ENCODE assay signal across 10 mouse cellular contexts in the genomic region with DNA sequence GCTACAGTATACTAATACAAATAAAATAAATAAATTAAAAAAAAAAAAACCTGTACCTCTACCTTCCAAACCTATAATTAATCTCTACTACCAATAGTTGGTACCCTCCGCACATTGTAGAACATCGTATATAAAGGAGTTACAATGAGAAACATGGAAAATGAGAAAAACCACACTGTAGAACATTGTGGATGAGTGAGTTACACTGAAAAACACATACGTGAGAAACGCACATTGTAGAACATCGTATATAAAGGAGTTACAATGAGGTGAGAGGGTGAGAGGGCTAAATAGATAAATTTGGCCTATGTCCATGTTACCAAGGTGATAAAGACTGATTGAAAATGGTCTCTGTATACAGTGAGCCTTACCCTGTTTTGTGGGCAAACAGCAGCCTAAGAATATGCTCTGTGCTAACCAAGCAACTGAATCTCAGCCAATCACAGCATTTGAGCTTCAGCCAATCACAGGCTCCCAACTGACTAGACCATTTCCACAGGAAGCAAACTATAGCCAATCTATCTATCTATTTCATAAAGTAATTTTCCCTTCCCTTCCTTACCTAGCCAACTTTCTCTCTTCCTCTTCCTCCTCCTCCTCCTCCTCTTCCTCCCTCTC. TPM values are rescaled to one million over a fixed set of nuclear protein-coding genes. Genes with fewer than 3 reads are reported as not detected.
DNase-seq lines count a peak whose midpoint lies in the region; ATAC-seq and TF ChIP-seq lines count a peak whose summit lies in the region.
"Had no signal": no experiment of that assay in that cellular context is flagged by ENCODE, and none has a peak within 500 bp of the region (broad histone marks: within the 10 kb centered on the region; RNA-seq: fewer than 3 reads in every experiment).

No protein-coding gene starts in this region.

- H3K27me3 ChIP-seq in heart, embryonic 15.5 days, result no peaks in the 10 kb centered on the region
- peaks cover 2% of the 10 kb centered on the region; the same call in 1 of the 2 replicates for H3K27me3 ChIP-seq in G1E (ENCODE audit: insufficient read depth, low read length)
- no peaks in the 10 kb centered on the region for H3K27me3 ChIP-seq in forebrain, embryonic 16.5 days (replicated peaks; ENCODE audit: control insufficient read depth, insufficient read depth, low read length)
- H3K27me3 ChIP-seq in midbrain, embryonic 14.5 days (ENCODE audit: control insufficient read depth, insufficient read depth, low read length), result no peaks in the 10 kb centered on the region

- H3K4me3 ChIP-seq in heart, embryonic 15.5 days, result no peak overlapping the region
- no peak overlapping the region for H3K4me3 ChIP-seq in G1E (ENCODE audit: low read depth, low read length)
- no peak overlapping the region for H3K4me3 ChIP-seq in forebrain, embryonic 16.5 days (replicated peaks; ENCODE audit: low read length)
- no peak overlapping the region for H3K4me3 ChIP-seq in midbrain, embryonic 14.5 days (replicated peaks; ENCODE audit: low read depth, low read length)

- H3K4me1 ChIP-seq in heart, embryonic 15.5 days (replicated peaks), result no peaks in the 10 kb centered on the region
- H3K4me1 ChIP-seq in G1E (ENCODE audit: insufficient read depth, low read depth, low read length), result no peaks in the 10 kb centered on the region
- no peaks in the 10 kb centered on the region for H3K4me1 ChIP-seq in forebrain, embryonic 16.5 days (replicated peaks; ENCODE audit: control insufficient read depth, insufficient read depth, low read length)
- H3K4me1 ChIP-seq in midbrain, embryonic 14.5 days (ENCODE audit: control insufficient read depth, insufficient read depth, low read length), result 0 out of 2 replicates have a peak, but pooled peaks cover 6% of the 10 kb centered on the region

- no peak for TF ChIP-seq CTCF in G1E (IDR thresholded peaks at IDR 0.05; ENCODE audit: low read depth, low read length)

- WGBS in heart, embryonic 15.5 days, result 74% methylated on average over 5 of the region's 5 CpGs
- WGBS in forebrain, embryonic 16.5 days, result 74% methylated on average over 5 of the region's 5 CpGs
- WGBS in midbrain, embryonic 14.5 days, result 85% methylated on average over 5 of the region's 5 CpGs

- H3K9me3 ChIP-seq in heart, embryonic 15.5 days (replicated peaks), result no peaks in the 10 kb centered on the region
- H3K9me3 ChIP-seq in G1E (replicated peaks), result no peaks in the 10 kb centered on the region
- H3K9me3 ChIP-seq in forebrain, embryonic 16.5 days (ENCODE audit: control insufficient read depth, low read length), result no peaks in the 10 kb centered on the region
- H3K9me3 ChIP-seq in midbrain, embryonic 14.5 days (ENCODE audit: control insufficient read depth, low read length), result no peaks in the 10 kb centered on the region

- intact Hi-C loops in heart, postnatal 10 days (cut with DNase I), result loop anchor here (10.0 kb wide), 1 partner anchor 505 kb away; no protein-coding TSS in a partner anchor

- H3K9ac ChIP-seq in heart, embryonic 15.5 days, result no peak overlapping the region
- H3K9ac ChIP-seq in forebrain, embryonic 16.5 days (replicated peaks; ENCODE audit: low read depth, low read length), result no peak overlapping the region
- no peak overlapping the region for H3K9ac ChIP-seq in midbrain, embryonic 14.5 days (replicated peaks; ENCODE audit: low read length)

- no peak overlapping the region for H3K4me2 ChIP-seq in heart, embryonic 15.5 days
- H3K4me2 ChIP-seq in forebrain, embryonic 16.5 days (ENCODE audit: low read length), result no peak overlapping the region
- H3K4me2 ChIP-seq in midbrain, embryonic 14.5 days (ENCODE audit: low read length), result peak overlapping the region; percentile 47; the same call in 1 of the 2 replicates

- no peak overlapping the region for H3K27ac ChIP-seq in heart, embryonic 15.5 days
- no peak overlapping the region for H3K27ac ChIP-seq in forebrain, embryonic 16.5 days (ENCODE audit: low read length)
- no peak overlapping the region for H3K27ac ChIP-seq in midbrain, embryonic 14.5 days (replicated peaks; ENCODE audit: low read depth, low read length)

- peak; percentile 77; the same call in 1 of the 2 replicates for ATAC-seq in heart, embryonic 15.5 days (replicated peaks; ENCODE audit: insufficient number of reproducible peaks, insufficient read depth, low FRiP score, low read depth)
- ATAC-seq in G1E (ENCODE audit: extremely low read depth, insufficient number of reproducible peaks, low FRiP score, poor library complexity, severe bottlenecking), result peak; percentile 80
- ATAC-seq in forebrain, embryonic 16.5 days, result peak; percentile 69
- ATAC-seq in midbrain, embryonic 14.5 days (ENCODE audit: low FRiP score, low TSS enrichment), result peak; percentile 80

- H3K36me3 ChIP-seq in heart, embryonic 15.5 days, result no peaks in the 10 kb centered on the region
- H3K36me3 ChIP-seq in G1E (replicated peaks), result no peaks in the 10 kb centered on the region
- H3K36me3 ChIP-seq in forebrain, embryonic 16.5 days (ENCODE audit: control insufficient read depth, insufficient read depth), result no peaks in the 10 kb centered on the region
- H3K36me3 ChIP-seq in midbrain, embryonic 14.5 days (ENCODE audit: control insufficient read depth, insufficient read depth, low read length), result no peaks in the 10 kb centered on the region

- no peak for DNase-seq in heart, postnatal 10 days
- DNase-seq in G1E (ENCODE audit: low spot score), result no peak
- peak; percentile 45 for DNase-seq in midbrain, embryonic 14.5 days
- DNase-seq in gastrocnemius, postnatal 10 days, result no peak
- no peak for DNase-seq in ovary, postnatal 36 days (ENCODE audit: low spot score)
- DNase-seq in layer of hippocampus, adult 11-12 months (ENCODE audit: low spot score), result no peak

RNA-seq across cellular contexts. Expression of gene Cyp2b19, which starts 23.0 kb away (rescaled TPM):
- not detected in 2 replicates for polyA plus RNA-seq in heart, embryonic 15.5 days (2015; fragmentation: Nextera tagmentation; extraction: Ambion mirVana)
- not detected for total RNA-seq in heart, postnatal 10 days (2021)
- not detected in 2 replicates for total RNA-seq in G1E (2014; fragmentation: Nextera tagmentation)
- total RNA-seq in G1E (2017), result 0.06 and 0.16 TPM in 2 replicates
- polyA plus RNA-seq in G1E (2012), result not detected in 2 replicates
- polyA plus RNA-seq in forebrain, embryonic 16.5 days (2015; fragmentation: Nextera tagmentation; extraction: Ambion mirVana), result 0.22 and 0.24 TPM in 2 replicates
- polyA plus RNA-seq in midbrain, embryonic 14.5 days (2014; fragmentation: Nextera tagmentation; extraction: Ambion mirVana), result 0.78 and 1.0 TPM in 2 replicates
- not detected for total RNA-seq in gastrocnemius, postnatal 10 days (2021)
- polyA plus RNA-seq: frontal cortex, adult 2 months had no signal

RNA-seq across cellular contexts. Expression of gene Cyp2g1, which starts 28.8 kb away (rescaled TPM):
- polyA plus RNA-seq in heart, embryonic 15.5 days (2015; fragmentation: Nextera tagmentation; extraction: Ambion mirVana), result not detected in 2 replicates
- total RNA-seq in heart, postnatal 10 days (2021), result not detected
- not detected in 2 replicates for total RNA-seq in G1E (2014; fragmentation: Nextera tagmentation)
- total RNA-seq in G1E (2017), result not detected in 2 replicates
- not detected in 2 replicates for polyA plus RNA-seq in G1E (2012)
- polyA plus RNA-seq in forebrain, embryonic 16.5 days (2015; fragmentation: Nextera tagmentation; extraction: Ambion mirVana), result not detected in 2 replicates
- polyA plus RNA-seq in midbrain, embryonic 14.5 days (2014; fragmentation: Nextera tagmentation; extraction: Ambion mirVana), result 0.11 TPM in 1 of 2 replicates, not detected in the other
- total RNA-seq in gastrocnemius, postnatal 10 days (2021), result not detected
- polyA plus RNA-seq: limb, embryonic 14.5 days had no signal

RNA-seq across cellular contexts. Expression of gene Cyp2a5, which starts 55.2 kb away (rescaled TPM):
- 0.11 TPM in 1 of 2 replicates, not detected in the other for polyA plus RNA-seq in heart, embryonic 15.5 days (2015; fragmentation: Nextera tagmentation; extraction: Ambion mirVana)
- total RNA-seq in heart, postnatal 10 days (2021), result under 1 TPM in 1 of 2 experiments, not detected in 1; 0.74 TPM
- total RNA-seq in G1E (2014; fragmentation: Nextera tagmentation), result not detected in 2 replicates
- not detected in 2 replicates for total RNA-seq in G1E (2017)
- not detected in 2 replicates for polyA plus RNA-seq in G1E (2012)
- polyA plus RNA-seq in forebrain, embryonic 16.5 days (2015; fragmentation: Nextera tagmentation; extraction: Ambion mirVana), result 0.29 and 0.41 TPM in 2 replicates
- polyA plus RNA-seq in midbrain, embryonic 14.5 days (2014; fragmentation: Nextera tagmentation; extraction: Ambion mirVana), result 0.92 and 1.3 TPM in 2 replicates
- not detected for total RNA-seq in gastrocnemius, postnatal 10 days (2021)
- polyA plus RNA-seq: limb, embryonic 14.5 days had no signal
